Mouse (Mus musculus): Measurements from ENCODE around the gene 2410015M20Rik.
"Not testable (repeated sequence)": the region's sequence is repeated elsewhere in the genome, so short reads cannot be mapped to it uniquely, and the experiment has no call there.

The 2410015M20Rik gene

DNA sequence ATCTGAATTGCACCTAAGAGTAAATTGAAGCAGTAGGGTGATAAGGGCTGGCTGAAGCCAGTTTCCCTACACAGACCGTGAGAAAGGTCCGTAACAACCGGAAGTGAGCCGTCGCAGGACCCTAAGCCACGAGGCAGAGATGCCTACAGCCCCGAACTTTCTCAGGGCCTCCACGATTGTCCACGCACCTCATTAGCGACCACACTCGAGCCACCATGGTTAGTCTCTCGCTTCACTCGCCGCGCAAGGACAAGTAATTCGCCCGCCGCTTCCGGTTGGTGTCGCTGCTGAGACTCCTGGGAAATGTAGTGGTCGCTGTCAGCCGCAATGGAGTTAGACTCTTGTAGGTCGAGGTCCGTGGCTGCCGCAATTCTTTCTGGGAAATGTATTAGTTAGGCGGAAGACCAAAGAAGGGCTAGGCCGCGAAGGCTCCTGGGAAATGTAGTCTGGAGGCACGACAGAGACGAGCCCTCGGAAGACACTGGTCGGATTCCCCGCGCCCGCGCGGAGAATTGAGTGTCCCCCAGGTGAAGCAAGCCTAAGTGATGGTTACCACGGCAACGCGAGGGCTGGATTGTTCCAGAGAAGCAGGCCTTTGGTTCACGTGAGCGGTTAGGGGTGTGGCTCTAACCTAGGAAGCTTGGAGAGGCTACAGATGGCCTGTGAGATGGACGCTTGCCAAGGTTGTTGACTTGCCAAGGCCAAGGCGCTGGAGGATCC, at the start of gene 2410015M20Rik:
Gene 2410015M20Rik, minus strand, starts transcription at position 320 of the 720 bp plus-strand sequence.
- peak; percentile 95 to 96 for DNase-seq

- no peak for DNase-seq
Measured at GRCm38 (mm10) chr17:56656171-56656570, 46.6 kb upstream of the 2410015M20Rik start.

DNA sequence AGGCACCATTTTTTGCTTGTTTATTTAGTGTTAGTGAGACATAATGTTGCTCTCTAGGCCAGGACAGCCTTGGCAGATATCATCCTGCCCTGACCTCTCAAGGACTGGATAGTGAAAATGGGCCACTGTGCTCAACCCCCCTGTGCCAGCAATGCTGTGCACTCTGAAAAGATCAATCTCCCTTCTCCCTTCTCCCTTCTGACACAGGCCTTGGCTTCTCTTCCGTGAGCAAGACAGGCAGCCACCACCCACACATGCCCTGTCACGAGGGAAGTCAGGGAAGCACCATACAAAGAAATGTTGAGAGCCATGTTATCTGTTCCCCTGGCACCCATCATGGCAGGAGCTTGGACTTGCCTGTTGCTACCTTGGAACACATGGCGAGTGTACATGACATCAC, 45.7 kb upstream of the 2410015M20Rik start:
- DNase-seq = no peak

DNA sequence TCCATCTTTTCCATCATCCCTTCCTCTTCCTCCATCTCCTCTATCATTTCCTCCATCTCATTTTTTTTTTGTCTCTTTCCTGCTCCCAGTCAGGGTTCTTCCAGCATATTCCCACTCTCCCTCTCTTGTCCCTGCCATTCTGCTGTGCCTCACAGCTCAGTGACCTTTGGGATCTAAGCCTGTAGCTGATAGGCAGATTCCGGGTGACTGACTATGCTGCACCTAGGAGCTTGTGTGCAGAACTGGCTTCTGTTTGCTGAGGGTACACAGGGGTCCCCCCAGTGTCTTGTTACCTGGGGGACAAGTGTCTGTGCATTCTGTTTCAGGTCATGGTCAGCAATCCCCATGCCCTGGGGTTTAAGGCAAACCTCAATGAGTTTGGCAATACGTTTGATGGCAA, 45.2 kb upstream of the 2410015M20Rik start:
- DNase-seq = no peak

- DNase-seq = peak in 1 of 2 experiments; percentile 36
Measured at GRCm38 (mm10) chr17:56651801-56652200, 42.2 kb upstream of the 2410015M20Rik start.

DNA sequence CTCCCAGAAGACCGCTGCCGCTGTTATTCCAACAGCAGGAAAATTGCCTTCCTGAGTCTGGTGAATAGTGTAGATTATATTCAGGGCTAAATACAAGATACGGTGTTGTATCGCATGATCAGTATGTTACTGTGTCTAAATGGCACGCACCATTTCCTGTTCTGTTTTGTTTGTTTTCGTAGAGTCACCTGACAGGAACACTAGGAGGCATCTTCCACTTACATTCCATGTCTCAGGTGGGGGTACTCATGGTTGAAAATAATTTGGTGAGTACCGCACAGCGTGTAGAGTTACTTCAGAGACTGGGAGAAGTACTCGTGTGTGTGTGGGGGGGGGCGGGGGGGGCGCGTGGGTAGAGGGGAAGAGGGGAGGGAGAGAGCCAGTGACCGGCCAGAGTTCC, 38.0 kb upstream of the 2410015M20Rik start:
- no peak for DNase-seq

GRCm38 (mm10) chr17:56643237-56643636, 33.7 kb upstream of the 2410015M20Rik start:
- DNase-seq = no peak

- no peak for DNase-seq
Measured at GRCm38 (mm10) chr17:56634023-56634422, 24.5 kb upstream of the 2410015M20Rik start.

- no peak for DNase-seq
Measured at GRCm38 (mm10) chr17:56631807-56632206, 22.2 kb upstream of the 2410015M20Rik start.

DNA sequence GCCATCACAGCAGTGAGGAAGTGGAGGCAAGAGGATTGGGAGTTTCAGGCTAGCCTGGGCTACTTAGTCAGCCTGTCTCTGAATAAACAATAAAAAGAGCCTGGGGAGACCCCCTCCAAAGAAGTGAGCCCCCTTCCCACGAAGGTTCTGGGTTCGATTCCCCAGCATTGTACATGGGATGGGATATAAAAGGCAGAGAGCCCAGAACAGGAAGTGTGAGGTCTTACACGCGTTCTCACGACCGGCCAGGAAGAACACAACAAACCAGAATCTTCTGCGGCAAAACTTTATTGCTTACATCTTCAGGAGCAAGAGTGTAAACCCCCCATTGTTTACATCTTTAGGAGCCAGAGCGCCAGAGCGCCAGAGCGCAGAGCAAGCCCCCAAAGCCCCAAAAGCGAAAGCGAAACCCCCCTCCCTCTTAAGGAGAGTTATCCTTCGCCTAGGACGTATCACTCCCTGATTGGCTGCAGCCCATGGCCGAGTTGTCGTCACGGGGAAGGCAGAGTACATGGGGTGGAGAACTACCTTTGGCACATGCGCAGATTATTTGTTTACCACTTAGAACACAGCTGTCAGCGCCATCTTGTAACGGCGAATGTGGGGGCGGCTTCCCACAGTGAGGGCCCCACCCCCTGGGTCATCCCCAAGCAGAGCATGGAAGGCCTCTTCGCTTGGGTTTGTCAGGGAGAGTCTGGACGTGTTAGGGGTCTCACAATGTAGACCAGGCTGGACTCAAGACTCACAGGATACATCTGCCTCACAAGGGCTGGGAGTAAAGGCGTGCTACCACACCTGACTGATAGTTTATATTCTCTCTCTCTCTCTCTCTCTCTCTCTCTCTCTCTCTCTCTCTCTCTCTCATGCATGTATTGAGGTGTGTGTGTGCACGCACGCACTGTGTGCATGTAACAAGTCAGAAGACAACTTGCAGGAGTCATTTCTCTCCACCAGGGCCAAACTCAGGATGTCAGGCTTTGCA, 20.5 kb upstream of the 2410015M20Rik start:
- DNase-seq = not testable (repeated sequence)

DNA sequence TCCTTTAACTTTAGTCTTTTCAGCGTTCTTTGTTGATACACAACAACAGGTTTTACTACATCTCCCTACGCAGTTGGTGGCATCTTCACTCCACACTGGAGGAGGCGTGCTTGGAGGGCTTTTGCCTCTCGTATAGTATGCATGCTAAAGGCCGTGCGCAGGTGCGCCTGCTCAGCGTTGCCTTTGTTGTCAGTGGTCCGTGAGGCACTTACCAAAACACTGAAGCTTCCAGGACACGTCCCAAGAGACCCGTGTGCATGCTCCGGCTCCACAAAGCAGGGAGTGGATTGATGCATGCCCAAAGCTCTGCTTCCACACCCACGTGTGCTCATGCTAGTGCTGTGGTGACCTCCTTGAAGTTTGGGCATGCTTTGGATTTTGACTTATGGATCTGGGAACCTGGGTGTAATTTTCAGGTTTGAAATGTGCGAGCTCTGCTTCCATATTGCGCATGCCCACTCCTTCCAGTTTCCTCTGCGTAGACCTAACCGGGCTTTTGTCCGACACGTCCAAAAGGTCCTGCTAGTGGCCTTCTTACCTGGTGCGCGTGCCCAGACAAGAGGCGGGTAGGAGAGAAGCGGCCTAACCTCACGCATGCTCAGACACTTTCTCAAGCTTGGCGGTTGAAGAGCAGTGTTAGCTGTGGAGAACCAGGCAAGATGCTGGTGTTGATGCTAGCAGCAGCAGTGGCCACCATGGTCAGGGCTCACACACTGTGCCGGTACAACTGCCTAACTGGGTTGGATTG, 18.1 kb upstream of the 2410015M20Rik start, which contains the start of gene Catsperd:
Gene Catsperd, plus strand, starts transcription at position 614 of the 748 bp plus-strand sequence.
- DNase-seq = peak in 1 of 2 experiments; percentile 53

GRCm38 (mm10) chr17:56626754-56627470, 17.3 kb upstream of the 2410015M20Rik start, which contains the start of gene Lonp1:
Gene Lonp1, minus strand, starts transcription at chr17:56626887.
- DNase-seq = peak; percentile 96 to 97

DNA sequence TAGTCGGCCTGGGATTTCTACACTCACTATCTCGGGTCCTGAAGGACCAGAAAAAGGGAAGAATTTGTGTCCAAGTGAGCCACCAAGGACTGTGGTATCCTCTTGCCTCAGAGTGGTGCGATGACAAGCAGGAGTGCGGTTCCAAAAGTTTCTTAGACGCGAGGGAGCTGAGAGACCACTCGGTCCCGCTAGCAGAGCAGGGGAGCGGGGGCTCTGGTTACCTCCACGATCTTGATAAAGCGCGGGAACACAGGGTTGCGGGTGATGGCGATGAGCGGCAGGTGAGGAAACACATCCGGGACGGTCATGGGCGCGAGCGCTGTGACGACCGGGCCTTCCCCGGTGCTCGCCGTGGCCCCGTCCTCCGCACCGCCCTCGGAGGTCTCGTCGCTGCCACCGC, 16.7 kb upstream of the 2410015M20Rik start:
- DNase-seq = no peak

GRCm38 (mm10) chr17:56625495-56625894, 15.9 kb upstream of the 2410015M20Rik start:
- no peak for DNase-seq

GRCm38 (mm10) chr17:56617628-56618027, 8.1 kb upstream of the 2410015M20Rik start:
- DNase-seq = no peak

DNA sequence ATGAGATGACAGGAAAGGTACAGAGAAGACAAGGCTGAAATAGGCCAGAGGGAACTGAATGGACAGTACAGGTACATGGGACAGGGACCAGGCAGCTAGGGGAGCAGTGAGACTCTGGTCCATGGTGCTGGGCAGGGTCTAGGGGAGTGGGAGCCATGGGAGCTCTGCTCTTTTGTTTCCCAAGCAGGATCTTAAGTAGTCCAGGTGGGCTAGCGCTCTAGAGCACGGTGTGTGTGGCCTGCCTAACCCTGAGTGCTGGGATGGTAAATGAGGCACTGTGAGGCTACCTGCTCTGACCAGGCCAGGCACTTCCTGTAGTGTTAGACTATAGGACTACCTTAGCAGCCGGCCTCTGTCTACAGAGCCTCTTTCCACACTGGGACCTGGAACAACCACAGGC, 7.2 kb upstream of the 2410015M20Rik start:
- DNase-seq = no peak

- no peak for DNase-seq
Measured at GRCm38 (mm10) chr17:56615792-56616191, 6.2 kb upstream of the 2410015M20Rik start.

GRCm38 (mm10) chr17:56615136-56615784, 5.7 kb upstream of the 2410015M20Rik start:
- DNase-seq = no peak

DNA sequence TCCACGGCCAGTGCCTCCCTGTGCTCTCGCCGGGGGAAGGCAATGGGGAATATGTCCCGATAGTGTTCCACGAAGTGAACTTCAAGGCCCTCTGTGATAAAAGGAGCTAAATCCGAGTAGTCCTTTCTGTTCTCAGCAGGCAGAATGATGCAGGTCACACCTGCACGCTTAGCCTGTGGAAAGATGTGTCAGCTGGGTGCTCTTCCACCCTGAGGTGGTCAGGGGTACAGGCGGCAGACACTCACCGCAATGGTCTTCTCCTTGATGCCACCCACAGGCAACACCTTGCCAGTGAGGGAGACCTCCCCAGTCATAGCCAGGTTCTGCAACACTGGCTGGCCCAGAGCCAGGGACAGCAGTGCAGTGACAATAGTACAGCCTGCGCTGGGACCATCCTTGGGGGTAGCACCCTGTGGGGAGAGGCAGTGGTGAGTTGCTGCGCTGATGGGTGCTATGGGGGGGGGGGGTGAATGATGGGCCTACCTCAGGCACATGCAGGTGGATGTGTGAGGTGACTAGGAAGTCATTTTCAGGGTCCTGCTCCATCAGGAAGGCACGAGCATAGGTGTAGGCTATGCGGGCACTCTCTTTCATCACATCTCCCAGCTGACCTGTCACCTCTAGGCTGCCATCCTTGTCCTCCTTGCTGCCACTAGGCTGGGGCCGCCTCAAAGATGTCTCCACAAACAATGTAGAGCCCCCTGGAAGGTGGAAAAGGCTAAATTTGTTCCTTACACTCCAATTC, 5.0 kb upstream of the 2410015M20Rik start:
- DNase-seq = no peak

DNA sequence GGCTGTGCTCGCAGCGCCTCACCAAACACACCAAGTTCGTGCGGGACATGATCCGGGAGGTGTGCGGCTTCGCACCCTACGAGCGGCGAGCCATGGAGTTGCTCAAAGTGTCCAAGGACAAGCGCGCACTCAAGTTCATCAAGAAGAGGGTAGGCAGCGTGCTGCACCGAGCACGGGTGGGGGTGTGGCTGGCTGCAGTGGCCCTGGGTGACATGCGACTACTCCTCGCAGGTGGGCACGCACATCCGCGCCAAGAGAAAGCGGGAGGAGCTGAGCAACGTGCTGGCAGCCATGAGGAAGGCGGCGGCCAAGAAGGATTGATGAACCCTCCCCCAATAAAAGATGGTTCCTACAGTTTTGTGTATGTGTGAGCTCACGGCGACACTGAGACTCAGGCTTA, 4.3 kb upstream of the 2410015M20Rik start:
- peak; percentile 36 to 46 for DNase-seq
